Mouse (Mus musculus) kidney, adult 8-10 months (tissue): ENCODE measurements around the gene Errfi1.
"Not testable (repeated sequence)": the region's sequence is repeated elsewhere in the genome, so short reads cannot be mapped to it uniquely, and the experiment has no call there.

ENCODE experiments used
- DNase-seq, 2 experiments: peaks; one replicate each; pipeline ENCODE4 v3.0.0; 2022

Gene Errfi1

DNA sequence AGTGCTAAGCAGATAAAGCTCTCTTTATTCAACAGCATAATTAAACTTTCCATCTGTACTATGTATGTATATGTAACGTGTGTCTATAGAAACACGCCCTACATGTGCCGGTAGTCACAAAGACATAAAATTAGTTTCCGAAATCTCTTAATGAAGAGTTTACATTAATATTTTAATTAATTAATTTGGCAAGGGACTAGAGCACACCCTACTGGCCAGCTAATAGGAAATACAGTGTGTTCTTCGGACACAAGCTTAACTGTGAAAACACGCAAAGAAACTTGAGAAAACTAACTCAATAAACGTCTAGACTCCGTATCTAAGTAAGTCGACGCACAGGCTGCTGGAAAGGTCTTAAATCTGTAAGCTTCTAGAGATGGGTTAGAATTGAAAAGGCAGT lies 3.8 kb upstream of the Errfi1 start:
- DNase-seq = no peak

DNA sequence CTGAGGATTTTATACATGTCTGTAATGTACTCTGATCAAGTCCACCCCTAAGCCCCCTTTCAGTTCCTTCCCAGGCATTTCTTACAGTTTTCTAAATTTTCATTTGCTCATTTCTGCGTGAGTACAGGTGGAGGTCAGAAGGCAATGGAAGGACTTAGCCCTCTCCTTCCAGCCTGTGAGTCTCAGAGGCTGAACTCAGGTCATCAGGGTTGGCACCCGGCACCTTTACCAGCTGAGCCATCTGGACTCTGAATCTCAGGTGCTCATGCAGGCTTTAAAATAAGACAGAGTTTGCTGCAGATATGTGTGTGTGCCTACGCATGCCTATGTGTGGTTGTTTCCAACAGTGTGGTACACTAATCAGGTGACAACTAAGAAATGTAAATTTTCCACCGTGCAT lies 2.8 kb upstream of the Errfi1 start:
- DNase-seq = peak; percentile 71 to 78

DNA sequence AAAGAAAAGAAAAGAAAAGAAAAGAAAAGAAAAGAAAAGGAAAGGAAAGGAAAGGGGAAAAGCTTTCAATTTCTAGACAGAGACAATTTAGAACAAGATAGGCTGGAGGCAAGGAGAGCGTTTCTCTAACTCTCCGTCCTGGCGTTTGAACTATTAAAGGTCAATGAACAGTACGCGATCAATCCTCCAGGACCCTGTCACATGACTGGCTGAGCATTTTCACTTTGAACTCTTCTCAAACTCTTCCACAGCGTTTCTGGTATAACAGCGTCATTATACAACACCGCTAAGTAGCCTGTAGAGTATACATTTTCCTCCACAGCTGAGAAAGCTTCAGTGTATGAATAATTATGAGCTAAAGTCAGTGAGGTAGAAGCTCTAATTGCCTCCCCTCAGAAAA lies 1.7 kb upstream of the Errfi1 start:
- DNase-seq = peak; percentile 76

DNA sequence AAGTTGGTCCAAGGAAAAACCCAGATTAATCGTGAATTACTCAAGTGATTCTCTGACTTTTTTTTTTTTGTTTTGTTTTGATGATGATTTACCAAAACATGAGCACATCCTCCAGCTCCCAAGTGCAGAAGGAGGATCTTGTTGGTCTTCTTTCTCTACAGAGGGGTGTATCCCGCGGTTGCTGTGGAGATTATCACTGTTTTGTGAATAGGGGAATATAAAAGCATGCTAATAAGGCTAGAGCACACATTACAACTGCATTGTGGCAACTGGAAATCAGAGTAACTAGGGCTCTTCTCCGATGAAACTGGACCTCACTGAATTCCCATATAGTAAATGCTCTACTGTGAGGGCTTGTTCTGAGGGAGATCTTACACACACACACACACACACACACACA lies 1.2 kb upstream of the Errfi1 start:
- DNase-seq = no peak

DNA sequence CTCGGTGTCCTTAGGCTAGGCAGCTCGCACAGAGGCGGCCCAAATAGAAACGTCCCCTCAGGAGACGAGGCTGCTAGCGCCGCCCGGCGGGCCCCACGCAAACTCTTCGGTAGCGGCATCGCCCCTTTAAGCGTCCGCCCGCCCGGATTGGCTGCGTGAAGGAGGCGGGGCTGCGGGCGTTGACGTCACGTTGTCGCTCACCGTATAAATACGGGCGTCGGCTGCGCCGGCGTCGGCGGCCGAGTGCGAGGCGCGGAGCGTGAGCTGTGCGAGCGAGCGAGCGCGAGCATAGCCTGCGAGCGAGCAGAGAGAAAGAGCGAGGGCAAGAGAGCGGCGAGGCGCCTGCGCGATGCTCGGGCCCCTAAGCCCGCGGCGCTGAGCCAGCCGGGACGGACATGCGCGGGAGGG lies 1.1 kb downstream of the Errfi1 start:
- peak; percentile 93 to 95 for DNase-seq

- no peak for DNase-seq
Measured at GRCm38 (mm10) chr4:150855346-150855745, 1.6 kb downstream of the Errfi1 start.

- no peak for DNase-seq
Measured at GRCm38 (mm10) chr4:150860526-150860925, 6.8 kb downstream of the Errfi1 start.

DNA sequence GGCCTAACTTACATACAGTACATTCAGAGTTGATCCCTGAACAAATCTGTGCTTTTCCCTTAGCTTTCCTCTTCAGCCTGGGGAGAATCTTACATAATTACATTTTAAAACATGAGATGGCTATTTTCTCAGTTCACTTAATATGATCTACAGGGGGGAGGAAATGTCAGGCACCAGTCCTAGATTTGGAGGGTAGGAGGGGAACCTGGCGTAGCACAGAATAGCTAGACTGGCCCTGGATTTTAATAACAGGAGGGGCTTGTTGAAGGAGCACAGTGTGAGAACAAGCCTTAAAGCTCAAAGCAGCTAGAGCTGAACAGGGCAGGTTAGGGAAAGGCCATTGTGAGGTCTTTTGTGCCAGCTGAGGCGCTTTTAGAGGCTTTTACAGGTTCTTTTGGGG lies 7.4 kb downstream of the Errfi1 start:
- DNase-seq = no peak

GRCm38 (mm10) chr4:150862626-150863375 lies 9.1 kb downstream of the Errfi1 start:
- no peak for DNase-seq

DNA sequence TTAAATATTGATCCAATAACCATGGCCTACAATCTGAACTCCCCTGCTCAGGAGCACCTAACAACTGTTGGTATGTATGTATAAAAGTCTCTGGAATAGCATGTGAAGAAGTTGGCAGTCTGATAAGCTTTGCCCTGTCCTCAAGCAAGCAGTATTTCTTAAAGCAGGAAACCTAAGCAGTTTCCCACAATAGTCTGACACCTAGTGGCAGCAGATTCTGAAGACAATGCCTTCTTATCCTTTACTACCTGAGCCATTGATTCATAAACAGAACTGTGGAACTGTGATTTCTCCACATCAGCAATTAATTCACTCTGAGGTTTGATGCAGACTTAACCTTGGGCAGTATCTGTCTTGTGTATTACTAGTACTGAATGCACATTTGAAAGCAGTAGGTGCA lies 11.7 kb downstream of the Errfi1 start:
- DNase-seq = no peak

GRCm38 (mm10) chr4:150866069-150866468 lies 12.3 kb downstream of the Errfi1 start:
- no peak for DNase-seq

DNA sequence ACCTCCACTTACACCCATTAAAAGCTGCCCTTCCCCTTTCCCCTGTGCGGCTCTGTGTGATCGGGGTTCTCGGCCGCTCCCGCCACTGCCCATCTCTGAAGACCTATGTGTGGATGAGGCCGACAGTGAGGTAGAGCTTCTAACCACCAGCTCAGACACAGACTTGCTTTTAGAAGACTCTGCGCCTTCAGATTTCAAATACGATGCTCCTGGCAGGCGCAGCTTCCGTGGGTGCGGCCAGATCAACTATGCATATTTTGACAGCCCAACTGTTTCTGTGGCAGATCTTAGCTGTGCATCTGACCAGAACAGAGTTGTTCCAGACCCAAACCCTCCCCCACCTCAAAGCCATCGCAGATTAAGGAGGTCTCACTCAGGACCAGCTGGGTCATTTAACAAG lies 12.8 kb downstream of the Errfi1 start:
- DNase-seq = no peak

GRCm38 (mm10) chr4:150868161-150868560 lies 14.4 kb downstream of the Errfi1 start:
- DNase-seq = no peak

DNA sequence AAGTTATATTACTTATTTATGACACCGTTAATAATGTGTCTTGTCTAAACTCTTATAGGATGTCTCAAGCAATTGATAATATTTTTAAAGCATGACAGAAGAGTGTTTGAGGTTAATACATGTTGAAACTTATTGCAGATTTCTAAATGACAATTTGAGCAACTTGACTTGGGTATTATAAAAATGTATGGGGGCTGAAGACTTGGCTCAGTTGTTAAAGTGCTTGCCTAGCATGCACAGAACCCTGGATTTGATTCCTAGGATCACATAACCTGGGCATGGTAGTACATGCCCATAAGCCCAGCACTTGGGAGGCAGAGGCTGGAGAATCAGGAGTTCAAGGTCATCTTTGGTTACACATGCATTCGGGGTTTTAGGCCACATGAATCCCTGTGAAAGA lies 15.1 kb downstream of the Errfi1 start:
- DNase-seq = no peak

DNA sequence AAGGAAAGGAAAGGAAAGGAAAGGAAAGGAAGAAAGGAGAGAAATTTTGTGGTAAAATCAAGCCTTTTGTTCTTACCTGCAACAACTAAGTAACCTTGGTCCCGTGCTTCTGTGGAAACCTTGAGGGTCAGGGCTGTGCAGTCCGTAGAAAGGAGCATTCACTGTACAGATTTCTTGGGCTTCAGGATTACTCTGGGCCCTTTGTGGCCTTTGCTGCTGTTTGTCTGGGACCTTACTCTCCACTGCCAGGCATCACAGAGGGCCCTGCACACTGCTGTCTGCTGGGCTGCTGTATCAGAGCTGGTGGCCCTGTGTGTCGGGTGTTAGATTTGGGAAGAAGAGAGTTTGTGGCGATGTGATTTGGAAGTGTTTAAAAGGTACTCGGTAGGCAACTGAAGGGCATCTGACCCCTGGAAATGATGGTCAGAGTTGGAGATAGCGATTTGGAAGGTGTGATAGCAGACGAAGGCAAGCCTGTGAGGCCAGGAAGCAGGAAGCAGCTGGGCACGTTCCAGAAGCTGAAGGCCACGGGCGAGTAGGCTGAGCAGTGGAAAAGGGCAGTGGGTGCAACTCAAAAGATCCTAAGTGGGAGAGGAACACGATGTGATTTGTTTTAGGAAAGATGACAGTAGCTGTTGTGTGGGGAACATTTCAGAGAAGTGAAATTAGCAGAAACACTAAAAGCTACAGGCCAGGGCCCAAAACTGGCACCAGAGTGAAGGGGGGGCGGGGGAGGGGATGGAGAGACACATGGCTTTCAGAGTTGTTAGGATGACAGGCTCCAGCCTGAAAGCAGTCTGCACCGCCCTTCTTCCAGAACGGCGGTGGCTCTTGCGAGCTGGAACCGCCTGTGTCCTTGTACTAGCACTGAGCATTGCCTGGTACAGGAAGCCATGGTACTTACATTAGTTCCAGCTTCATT lies 15.8 kb downstream of the Errfi1 start:
- DNase-seq = no peak

- DNase-seq = no peak
Measured at GRCm38 (mm10) chr4:150870963-150871391, 17.3 kb downstream of the Errfi1 start.

DNA sequence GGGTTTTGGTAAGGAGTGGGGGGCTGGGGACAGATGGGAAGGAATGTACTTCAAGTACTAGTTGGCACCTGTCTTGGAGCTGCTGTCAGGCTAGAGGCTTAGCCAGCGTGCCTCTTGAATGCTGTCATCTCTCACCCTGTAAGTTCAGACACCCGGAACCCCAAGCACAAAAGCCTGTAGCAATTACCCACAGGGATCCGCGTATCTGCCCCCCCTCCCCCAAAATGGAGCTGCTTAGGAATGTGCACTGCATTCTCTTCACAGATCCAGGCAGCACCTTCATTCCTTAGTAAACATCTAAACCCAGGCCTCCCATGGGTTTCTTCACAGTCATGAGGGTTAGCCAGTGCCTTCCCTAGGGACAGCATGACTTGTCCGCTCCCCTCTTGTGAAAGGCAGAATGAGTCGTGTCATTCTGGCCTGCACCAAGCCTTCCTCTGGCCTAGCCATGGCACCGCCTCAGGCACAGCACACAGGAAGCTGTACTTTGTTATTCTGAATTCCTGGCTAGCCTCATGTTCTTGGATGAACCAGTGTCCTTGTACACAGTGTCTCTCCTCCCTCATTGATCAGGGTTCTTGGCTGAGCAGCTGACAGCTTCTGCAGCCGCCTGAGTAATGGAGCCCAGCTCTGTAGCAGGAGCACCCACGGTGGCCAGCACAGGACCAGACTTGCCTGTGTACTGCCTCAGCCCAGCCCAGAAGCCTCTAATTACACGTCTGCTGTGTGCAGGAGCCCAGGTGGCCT lies 17.8 kb downstream of the Errfi1 start:
- peak; percentile 67 to 70 for DNase-seq

GRCm38 (mm10) chr4:150872139-150872651 lies 18.5 kb downstream of the Errfi1 start:
- DNase-seq = peak in 1 of 2 experiments; percentile 69

GRCm38 (mm10) chr4:150872681-150873080 lies 19.0 kb downstream of the Errfi1 start:
- no peak for DNase-seq

DNA sequence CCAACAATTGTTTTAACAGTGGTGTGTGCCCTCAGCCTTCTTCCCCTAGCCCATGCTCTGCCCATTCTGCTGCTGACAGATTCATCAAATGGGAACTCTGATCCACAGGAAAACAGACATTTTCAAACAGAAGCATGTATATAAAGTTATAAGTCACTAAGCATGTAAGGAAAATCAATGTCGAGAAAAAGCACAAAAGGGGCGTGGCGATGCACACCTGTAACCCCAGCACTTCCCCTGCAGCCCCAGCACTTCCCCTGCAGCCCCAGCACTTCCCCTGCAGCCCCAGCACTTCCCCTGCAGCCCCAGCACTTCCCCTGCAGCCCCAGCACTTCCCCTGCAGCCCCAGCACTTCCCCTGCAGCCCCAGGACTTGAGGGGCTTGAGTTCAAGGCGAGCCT lies 20.7 kb downstream of the Errfi1 start:
- DNase-seq = not testable (repeated sequence)

- no peak for DNase-seq
Measured at GRCm38 (mm10) chr4:150875393-150875792, 21.7 kb downstream of the Errfi1 start.

DNA sequence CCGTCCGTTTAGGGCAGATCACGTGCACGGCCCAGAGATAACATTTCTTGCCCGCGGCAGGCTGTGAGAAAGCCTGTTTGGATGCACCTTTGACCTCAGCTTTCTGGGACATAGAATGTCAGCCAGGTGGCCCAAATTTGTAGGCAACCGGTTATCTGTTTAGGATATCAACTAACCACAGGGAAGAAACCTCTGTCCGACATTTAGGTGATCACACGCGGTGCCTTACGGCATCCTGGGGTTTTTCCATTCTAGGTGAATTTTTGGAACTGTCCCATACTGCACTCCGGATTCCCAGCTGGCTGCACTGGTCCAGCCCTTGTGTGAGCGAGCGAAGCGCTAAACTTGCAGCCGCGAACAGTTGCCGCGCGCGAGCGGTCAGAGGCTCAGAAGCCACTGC lies 25.9 kb downstream of the Errfi1 start:
- DNase-seq = no peak

- no peak for DNase-seq
Measured at GRCm38 (mm10) chr4:150880364-150880763, 26.6 kb downstream of the Errfi1 start.
